In genomic region chr10:78540943-78541342, GRCm38 (mm10) we compare ENCODE assay signal across 10 mouse cellular contexts. TPM values are rescaled to one million over a fixed set of nuclear protein-coding genes. Genes with fewer than 3 reads are reported as not detected.
A peak's percentile ranks its signal among the peaks of the same experiment; 100 is the strongest.
DNase-seq lines count a peak whose midpoint lies in the region; ATAC-seq and TF ChIP-seq lines count a peak whose summit lies in the region.
"Had no signal": no experiment of that assay in that cellular context is flagged by ENCODE, and none has a peak within 500 bp of the region (broad histone marks: within the 10 kb centered on the region; RNA-seq: fewer than 3 reads in every experiment).

No protein-coding gene starts in this region.

- peak; percentile 37 for TF ChIP-seq CTCF in left cerebral cortex, adult 2 months (IDR thresholded peaks at IDR 0.05)
- TF ChIP-seq CTCF in cerebellum, adult 2 months (IDR thresholded peaks at IDR 0.05; ENCODE audit: borderline replicate concordance, insufficient read depth, low read depth, low read length) = peak; percentile 52

- ATAC-seq in forebrain, embryonic 15.5 days (replicated peaks) = no peak
- no peak for ATAC-seq in forebrain, embryonic 13.5 days

- H3K9me3 ChIP-seq in forebrain, embryonic 15.5 days = no peaks in the 10 kb centered on the region
- H3K9me3 ChIP-seq in forebrain, embryonic 13.5 days (replicated peaks) = no peaks in the 10 kb centered on the region
- H3K9me3 ChIP-seq: embryonic facial prominence, embryonic 15.5 days had no signal

- no peak for TF ChIP-seq POLR2A in cerebellum, adult 2 months (IDR thresholded peaks at IDR 0.05; ENCODE audit: borderline replicate concordance, insufficient read depth, low read length)

- intact Hi-C loops in left cerebral cortex, adult 2 months (cut with DNase I) = loop anchor here (2.0 kb wide), 1 partner anchor 64 kb away; no protein-coding TSS in a partner anchor
- intact Hi-C loops in left cerebral cortex, postnatal 36 days (cut with DNase I) = loop anchor here (5.0 kb wide), 1 partner anchor 66 kb away; no protein-coding TSS in a partner anchor

- no peak for DNase-seq in left cerebral cortex, adult 2 months (ENCODE audit: extremely low spot score in 1 of 2, low spot score in 2 of 2)
- no peak for DNase-seq in left cerebral cortex, postnatal 36 days (ENCODE audit: low spot score in 2 of 2)
- peak; percentile 20 for DNase-seq in MN1 (ENCODE audit: low spot score)
- peak; percentile 20 to 26 for DNase-seq in cerebellum, adult 2 months
- peak; percentile 31 to 53 for DNase-seq in kidney, adult 8-10 months
- DNase-seq in retina, postnatal 1 day = peak; percentile 12

- H3K4me3 ChIP-seq in left cerebral cortex, adult 2 months = no peak overlapping the region
- H3K4me3 ChIP-seq in cerebellum, adult 2 months (replicated peaks; ENCODE audit: insufficient read depth, low read depth, low read length) = no peak overlapping the region
- no peak overlapping the region for H3K4me3 ChIP-seq in forebrain, embryonic 15.5 days
- H3K4me3 ChIP-seq in forebrain, embryonic 13.5 days = no peak overlapping the region
- H3K4me3 ChIP-seq: embryonic facial prominence, embryonic 15.5 days had no signal

- H3K9ac ChIP-seq in forebrain, embryonic 15.5 days (replicated peaks) = no peak overlapping the region
- H3K9ac ChIP-seq in forebrain, embryonic 13.5 days = no peak overlapping the region
- H3K9ac ChIP-seq: embryonic facial prominence, embryonic 15.5 days had no signal

- no peak overlapping the region for H3K27ac ChIP-seq in left cerebral cortex, adult 2 months
- no peak overlapping the region for H3K27ac ChIP-seq in cerebellum, adult 2 months (ENCODE audit: insufficient read depth, low read length)
- H3K27ac ChIP-seq in forebrain, embryonic 15.5 days (replicated peaks) = no peak overlapping the region
- H3K27ac ChIP-seq in forebrain, embryonic 13.5 days = no peak overlapping the region
- H3K27ac ChIP-seq: embryonic facial prominence, embryonic 15.5 days had no signal

- no peak overlapping the region for H3K4me2 ChIP-seq in forebrain, embryonic 15.5 days (replicated peaks)
- no peak overlapping the region for H3K4me2 ChIP-seq in forebrain, embryonic 13.5 days
- H3K4me2 ChIP-seq: embryonic facial prominence, embryonic 15.5 days had no signal

- WGBS in cerebellum, adult 2 months = 55% methylated on average over 2 of the region's 2 CpGs
- WGBS in forebrain, embryonic 15.5 days = 59% methylated on average over 2 of the region's 2 CpGs
- 69% methylated on average over 2 of the region's 2 CpGs for WGBS in forebrain, embryonic 13.5 days

- H3K36me3 ChIP-seq in forebrain, embryonic 15.5 days = no peaks in the 10 kb centered on the region
- H3K36me3 ChIP-seq in forebrain, embryonic 13.5 days (ENCODE audit: poor library complexity, severe bottlenecking) = no peaks in the 10 kb centered on the region
- H3K36me3 ChIP-seq: embryonic facial prominence, embryonic 15.5 days had no signal

- no peaks in the 10 kb centered on the region for H3K27me3 ChIP-seq in cerebellum, adult 2 months (ENCODE audit: control insufficient read depth, insufficient read depth, low read length)
- H3K27me3 ChIP-seq in forebrain, embryonic 15.5 days = no peaks in the 10 kb centered on the region
- H3K27me3 ChIP-seq in forebrain, embryonic 13.5 days = no peaks in the 10 kb centered on the region
- H3K27me3 ChIP-seq: embryonic facial prominence, embryonic 15.5 days had no signal

- H3K4me1 ChIP-seq in cerebellum, adult 2 months (ENCODE audit: control insufficient read depth, insufficient read depth, low read length) = no peaks in the 10 kb centered on the region
- H3K4me1 ChIP-seq in forebrain, embryonic 15.5 days = no peaks in the 10 kb centered on the region
- no peaks in the 10 kb centered on the region for H3K4me1 ChIP-seq in forebrain, embryonic 13.5 days
- H3K4me1 ChIP-seq: embryonic facial prominence, embryonic 15.5 days had no signal

RNA-seq across cellular contexts. Expression of gene Olfr1358, which starts 23.7 kb away (rescaled TPM):
- not detected for total RNA-seq in left cerebral cortex, adult 2 months (2021)
- not detected for total RNA-seq in left cerebral cortex, postnatal 36 days (2021)
- not detected in 2 replicates for polyA plus RNA-seq in cerebellum, adult 2 months (2012; rRNA removed)
- polyA plus RNA-seq in forebrain, embryonic 15.5 days (2015; fragmentation: Nextera tagmentation; extraction: Ambion mirVana) = not detected in 2 replicates
- not detected in 2 replicates for polyA plus RNA-seq in forebrain, embryonic 13.5 days (2015; fragmentation: Nextera tagmentation; extraction: Ambion mirVana)
- polyA plus RNA-seq: embryonic facial prominence, embryonic 15.5 days; limb, embryonic 11.5 days had no signal

RNA-seq across cellular contexts. Expression of gene Ilvbl, which starts 33.2 kb away (rescaled TPM):
- total RNA-seq in left cerebral cortex, adult 2 months (2021) = 10 to 100 TPM; 29.4 to 30.6 TPM
- 10 to 100 TPM; 30.2 to 33.2 TPM for total RNA-seq in left cerebral cortex, postnatal 36 days (2021)
- 86.6 and 95.0 TPM in 2 replicates for polyA plus RNA-seq in cerebellum, adult 2 months (2012; rRNA removed)
- 39.7 and 40.6 TPM in 2 replicates for polyA plus RNA-seq in forebrain, embryonic 15.5 days (2015; fragmentation: Nextera tagmentation; extraction: Ambion mirVana)
- polyA plus RNA-seq in forebrain, embryonic 13.5 days (2015; fragmentation: Nextera tagmentation; extraction: Ambion mirVana) = 31.5 and 42.4 TPM in 2 replicates

RNA-seq across cellular contexts. Expression of gene Syde1, which starts 50.8 kb away (rescaled TPM):
- total RNA-seq in left cerebral cortex, adult 2 months (2021) = 1 to 10 TPM; 6.7 to 7.4 TPM
- 1 to 10 TPM; 5.9 to 6.4 TPM for total RNA-seq in left cerebral cortex, postnatal 36 days (2021)
- polyA plus RNA-seq in cerebellum, adult 2 months (2012; rRNA removed) = 17.6 and 19.8 TPM in 2 replicates
- 3.6 TPM in 2 replicates for polyA plus RNA-seq in forebrain, embryonic 15.5 days (2015; fragmentation: Nextera tagmentation; extraction: Ambion mirVana)
- polyA plus RNA-seq in forebrain, embryonic 13.5 days (2015; fragmentation: Nextera tagmentation; extraction: Ambion mirVana) = 4.6 and 5.2 TPM in 2 replicates

Comparison
In these comparisons a context has a peak if more than half of its experiments do, and no peak if none do; other contexts are left out.
1. DNase-seq: peak in MN1 (single experiment), cerebellum, adult 2 months (2 of 2), kidney, adult 8-10 months (2 of 2) and retina, postnatal 1 day (single experiment); none in left cerebral cortex, adult 2 months (0 of 2) and left cerebral cortex, postnatal 36 days (0 of 2).